Mouse (Mus musculus) kidney, adult 9 months (tissue): ENCODE data around the gene Slc22a5.
A peak's percentile ranks its signal among the peaks of the same experiment; 100 is the strongest.

ENCODE experiments used
- DNase-seq: peaks from one replicate; pipeline ENCODE4 v3.0.0; 2022

Gene Slc22a5

DNA sequence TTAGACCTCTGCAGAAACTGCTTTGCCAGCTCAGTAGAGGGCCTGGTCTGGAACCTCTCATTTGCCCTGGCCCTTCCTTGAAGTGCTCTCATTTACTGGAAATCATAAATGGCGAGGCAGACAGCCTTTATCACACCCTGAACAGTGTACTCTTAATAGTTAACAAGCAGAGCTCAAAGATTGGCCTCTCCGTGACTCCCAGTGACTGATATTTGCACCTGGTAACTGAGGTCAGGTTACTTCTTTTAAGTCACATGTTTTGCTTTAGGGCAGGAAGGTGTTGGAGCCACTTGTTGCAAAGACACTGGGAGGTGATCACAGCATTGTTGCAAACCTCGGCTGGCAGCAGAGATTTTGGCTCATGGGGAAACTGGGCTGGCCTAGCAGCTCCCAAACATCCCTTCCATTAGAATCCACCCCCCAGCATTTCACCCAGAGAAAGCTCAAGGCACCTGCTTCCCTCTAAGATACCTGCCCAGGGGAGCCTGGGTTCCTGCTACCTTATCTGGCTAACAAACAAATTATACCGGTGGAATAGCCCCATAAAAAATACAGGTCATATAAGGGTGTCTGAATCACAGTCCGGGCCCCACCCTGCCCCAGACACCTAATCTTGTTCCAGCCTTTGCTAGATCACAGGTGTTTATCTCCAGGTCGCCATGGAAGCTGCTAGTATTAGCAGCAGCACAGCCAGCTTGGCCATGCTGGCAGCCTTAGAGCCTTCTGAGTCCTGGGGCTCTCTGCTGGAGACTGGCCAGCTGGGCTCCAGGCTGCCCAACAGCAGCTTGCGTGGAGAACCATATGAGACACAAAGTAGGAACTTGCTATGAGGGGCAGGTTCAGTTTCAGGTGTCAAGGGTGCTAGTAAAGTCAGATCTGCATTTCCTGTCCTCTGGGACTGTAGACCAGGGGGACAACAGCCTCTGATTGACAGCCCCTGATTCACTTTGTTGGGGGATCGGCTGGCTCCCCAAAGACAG is 51.5 kb downstream of the Slc22a5 start:
- peak; percentile 71 for DNase-seq

DNA sequence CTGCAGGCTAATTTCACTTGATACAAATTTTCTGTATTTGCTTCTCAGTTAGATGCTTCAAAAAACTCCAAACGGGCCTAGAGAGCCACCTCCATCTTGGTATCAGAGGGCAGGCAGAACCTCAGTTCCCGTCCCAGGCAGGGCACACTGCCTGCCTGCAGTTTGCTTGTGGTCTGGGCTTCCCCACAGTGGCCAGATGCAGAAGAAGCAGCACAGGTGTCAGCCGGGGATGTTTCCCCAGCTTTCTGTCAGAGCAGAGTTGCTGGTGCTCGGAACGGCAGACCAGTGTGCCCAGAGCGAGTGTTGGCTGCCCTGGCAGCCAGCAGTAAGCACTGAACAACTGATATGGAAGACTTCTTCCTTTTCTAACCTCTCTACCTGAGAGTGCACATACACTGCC is 52.3 kb downstream of the Slc22a5 start:
- DNase-seq = no peak

DNA sequence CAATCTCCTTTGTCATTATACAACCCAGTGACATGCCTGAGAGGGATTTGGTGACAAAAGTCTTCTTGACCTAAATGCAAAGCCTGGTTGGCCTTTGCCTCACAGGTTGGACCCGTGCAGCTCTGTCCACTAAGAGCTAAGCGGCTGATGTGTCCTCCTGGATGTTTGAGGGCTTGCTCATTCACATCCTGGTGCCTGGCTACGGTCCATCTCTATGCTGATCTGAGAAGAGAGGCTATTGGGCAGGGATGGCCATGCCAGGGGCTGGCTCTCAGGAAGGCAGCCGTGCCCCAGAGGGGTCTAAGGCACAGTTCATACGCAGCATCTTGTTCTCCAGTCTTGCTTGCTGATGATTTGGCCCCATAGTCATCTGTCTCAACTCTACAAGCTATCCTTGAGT is 53.7 kb downstream of the Slc22a5 start:
- no peak for DNase-seq

DNA sequence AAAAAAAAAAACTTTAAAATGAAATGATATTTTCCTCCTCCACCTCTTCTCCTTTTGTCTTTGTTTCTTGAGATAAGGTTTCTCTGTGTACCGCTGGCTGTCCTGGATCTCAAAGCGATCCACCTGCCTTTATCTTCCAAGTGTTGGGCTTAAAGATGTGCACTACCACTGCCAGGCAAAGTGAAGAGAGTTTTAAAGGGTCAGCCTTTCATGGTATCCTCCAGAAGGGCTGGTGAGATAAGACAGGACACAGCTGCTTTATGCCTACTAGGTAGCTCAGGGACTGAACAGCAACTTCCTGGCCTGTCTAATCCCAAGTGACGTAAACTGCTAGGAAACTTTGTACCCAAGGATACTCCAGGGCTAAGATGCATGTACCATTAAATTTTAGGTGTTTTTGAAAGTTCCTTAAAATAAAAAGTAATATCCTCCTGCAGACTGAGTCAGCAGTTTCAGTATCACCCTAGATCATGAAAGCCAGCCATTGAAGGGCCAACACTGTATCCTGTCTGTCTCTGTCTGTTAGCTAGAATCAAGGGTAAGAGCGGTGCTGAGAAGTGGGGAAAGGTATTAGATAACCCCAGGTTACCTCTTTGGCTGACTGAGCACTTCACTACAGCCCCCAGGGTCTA is 56.0 kb downstream of the Slc22a5 start:
- DNase-seq = no peak

DNA sequence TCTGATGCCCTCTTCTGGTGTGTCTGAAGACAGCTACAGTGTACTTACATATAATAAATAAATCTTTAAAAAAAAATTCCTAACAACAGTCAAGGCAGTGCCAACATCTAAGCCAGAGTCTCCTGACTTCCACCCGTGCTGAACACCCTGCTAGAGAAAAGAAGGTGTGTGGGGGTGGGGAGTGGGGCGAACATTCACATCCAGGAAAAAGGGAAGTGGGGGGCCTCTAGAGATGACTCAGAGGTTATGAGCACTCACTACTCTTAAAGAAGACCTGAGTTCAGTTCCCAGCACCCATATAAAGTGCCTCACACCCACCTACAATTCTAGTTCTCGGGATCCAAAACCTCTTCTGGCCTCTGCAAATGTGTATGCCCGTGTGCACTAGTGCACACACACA is 66.1 kb downstream of the Slc22a5 start:
- no peak for DNase-seq

DNA sequence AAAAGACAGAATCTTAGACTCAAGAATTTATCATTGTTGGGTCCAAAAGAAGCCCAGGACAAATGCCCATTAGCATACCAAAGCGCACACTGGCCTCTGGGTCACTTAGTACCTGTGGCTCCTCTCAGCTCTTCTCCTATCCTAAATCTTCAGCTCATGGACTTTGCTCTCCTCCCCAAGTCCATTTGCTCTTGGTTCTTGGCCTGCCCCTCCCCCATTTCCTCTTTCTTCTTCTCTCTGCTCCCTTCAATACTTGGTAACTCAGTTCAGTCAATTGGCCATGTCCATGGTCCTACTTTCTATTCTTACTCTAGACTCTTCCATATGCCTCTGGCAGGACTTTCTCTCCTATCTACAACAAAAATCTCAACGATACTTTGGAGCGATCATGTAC is 69.5 kb downstream of the Slc22a5 start:
- peak; percentile 47 for DNase-seq

DNA sequence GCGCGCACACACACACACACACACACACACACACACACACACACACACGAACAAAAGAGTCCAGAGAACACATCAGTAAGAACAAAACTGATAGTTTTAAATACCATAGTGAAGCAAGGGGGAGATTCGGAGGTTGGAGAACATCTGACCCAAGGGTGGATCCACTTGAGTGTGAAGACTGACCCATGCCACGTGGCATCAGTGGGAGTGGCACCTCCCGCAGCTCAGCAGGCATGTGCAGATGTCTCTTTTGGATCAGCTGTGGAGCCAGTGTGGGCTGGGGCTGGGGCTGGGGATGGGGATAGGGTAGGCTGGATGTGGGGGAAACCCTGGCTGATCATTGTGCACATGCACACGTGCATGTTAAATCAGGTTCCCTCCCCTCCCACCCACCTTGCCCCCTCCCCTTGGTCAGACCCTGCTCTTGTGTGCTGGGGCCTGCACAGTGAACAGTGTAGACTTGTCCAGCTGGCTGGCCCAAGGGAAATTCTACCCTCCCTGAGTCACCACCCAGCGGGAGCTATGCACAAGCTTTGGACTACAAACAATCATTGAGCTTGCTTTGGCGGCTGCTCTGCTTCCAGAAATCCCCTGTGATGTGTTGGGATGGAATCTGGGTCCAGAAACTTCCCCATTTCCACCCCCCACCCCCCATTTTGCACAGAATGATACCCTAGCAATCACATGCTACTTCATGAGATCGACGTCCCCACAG is 70.1 kb downstream of the Slc22a5 start:
- no peak for DNase-seq

DNA sequence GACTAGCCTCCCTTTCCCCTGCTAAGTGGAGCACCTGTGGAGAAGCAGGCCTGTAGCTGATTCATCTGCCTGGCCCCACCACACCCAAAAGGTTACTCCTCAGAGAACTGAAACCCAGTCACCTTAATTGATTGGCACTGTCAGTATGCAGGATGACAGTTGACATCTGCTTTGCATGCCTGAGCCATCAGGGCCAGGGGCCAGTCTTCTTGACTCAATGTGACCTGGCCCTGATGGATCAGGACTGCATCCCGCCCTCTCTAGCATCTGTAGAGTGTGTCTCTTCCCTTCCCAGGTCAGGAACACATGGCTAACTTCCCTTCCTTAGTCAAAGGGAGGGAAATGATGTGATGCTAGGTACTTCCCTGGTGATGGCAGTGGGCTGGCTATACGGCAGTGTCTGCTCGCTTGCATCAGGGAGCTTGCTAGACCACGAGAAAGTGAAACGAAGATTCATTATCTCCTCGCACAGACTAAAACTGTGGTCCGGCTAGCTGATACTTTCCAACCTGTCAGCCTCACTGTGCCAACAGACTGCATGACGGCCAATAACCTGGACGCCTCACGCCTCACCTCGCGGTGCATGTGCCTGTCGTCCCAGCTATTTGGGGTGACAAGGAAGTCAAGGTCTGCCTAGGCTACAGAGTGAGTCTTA is 70.8 kb downstream of the Slc22a5 start:
- no peak for DNase-seq

DNA sequence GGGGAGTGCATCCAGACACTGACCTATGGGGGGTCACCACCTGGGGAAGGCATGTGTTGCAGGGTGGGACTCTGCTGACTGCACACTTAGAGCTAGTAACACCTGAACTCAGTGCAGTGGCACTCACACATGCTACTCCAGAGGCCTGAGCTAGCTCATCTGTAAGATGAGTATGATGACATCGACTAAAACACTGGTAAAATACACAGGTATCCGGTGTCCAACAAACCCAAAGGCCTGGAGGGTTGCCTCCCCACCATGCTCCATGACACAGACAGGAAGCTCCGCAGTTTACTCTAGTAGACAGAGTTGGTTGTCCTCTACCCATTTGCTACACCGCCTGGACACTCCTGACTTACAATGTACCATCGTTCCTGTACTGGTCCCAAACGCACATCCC is 71.9 kb downstream of the Slc22a5 start:
- no peak for DNase-seq

DNA sequence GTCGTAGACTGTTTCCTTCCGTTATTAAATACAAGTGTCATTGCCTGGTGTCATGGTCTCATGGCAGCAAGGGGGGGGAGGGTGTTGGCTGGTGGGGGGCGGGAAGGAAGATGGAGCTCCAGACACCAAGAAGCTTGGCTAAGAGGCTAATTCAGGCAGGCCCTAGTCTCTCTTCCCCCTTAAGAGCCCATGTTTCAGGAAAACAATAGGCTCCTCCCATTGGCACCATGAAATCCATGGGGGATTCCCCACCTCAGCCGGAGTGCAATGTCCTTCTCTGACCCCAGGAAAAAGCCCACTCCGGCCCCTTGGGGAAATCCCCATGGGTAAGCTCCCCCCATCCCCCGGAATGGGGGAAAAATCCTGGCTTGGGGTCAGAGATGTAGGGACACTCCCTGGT is 72.7 kb downstream of the Slc22a5 start:
- DNase-seq = peak; percentile 61

DNA sequence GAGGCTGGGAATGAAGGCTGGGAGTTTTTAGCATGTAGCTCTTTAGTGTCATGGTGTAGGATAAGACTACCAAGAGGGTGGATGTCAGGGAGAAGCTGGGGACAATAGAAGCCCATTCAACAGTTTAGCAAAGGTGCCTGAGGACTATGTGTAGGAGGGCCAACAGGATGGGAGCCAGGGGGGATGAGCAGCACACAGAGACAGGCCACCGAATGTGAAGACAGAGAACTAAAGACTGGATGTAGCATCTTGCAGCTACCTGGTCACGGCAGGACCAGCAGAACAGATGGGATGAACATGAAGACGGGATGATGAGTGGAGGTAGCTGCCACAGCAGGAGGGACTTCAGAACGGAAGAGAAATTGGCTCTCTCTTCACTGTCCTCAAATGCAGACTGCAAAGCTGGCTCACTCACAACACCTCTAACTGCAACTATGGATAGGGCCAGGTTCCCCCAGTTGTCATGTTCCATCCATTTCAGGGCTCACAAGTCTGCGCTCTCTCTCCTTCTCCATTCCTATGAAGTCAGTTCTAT is 74.6 kb downstream of the Slc22a5 start:
- DNase-seq = no peak

DNA sequence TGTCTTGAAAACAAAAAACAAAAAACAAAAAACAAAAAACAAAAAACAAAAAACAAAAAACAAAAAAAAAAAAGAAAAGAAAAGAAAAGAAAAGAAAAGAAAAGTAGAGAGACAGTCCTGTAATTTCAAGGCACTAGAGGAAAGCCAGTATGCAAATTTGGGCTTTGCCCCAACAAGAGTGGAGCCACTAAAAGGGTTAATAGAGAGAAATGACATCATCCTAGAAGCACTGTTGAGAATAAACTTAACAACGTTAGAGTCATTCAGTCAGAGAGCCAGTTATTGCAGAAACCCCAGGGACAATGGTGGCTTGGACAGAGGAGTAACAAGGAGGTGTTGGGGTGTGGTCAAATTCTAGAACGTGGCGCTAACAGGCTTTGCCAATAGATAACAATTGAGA is 76.7 kb downstream of the Slc22a5 start:
- no peak for DNase-seq
